38 mouse cellular contexts compared by ENCODE assay signal in the genomic region with DNA sequence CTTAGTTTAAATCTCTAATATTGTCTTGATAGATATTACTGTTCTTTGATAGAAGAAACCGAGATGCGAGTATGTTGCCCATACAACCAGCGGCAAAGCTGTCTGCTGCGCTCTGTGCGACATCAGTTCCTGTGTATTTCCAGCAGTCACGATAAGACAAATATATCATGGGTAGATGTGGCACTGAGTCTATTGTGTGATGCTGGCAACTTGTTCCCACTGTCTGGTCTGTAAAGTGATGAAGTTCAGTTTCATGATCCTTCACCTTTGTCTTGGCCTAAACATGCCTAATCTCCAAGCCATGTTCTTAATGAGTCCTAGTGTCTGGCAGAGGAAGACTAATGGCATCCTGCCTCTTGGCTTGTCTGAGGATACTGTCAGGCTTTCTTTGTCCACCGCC. TPM values are rescaled to one million over a fixed set of nuclear protein-coding genes. Genes with fewer than 3 reads are reported as not detected.
"Had no signal": no experiment of that assay in that cellular context is flagged by ENCODE, and none has a peak within 500 bp of the region (broad histone marks: within the 10 kb centered on the region; RNA-seq: fewer than 3 reads in every experiment).

No protein-coding gene starts in this region.

- H3K9me3 ChIP-seq: heart, embryonic 13.5 days; heart, embryonic 15.5 days; hindbrain, embryonic 13.5 days; hindbrain, embryonic 15.5 days; intestine, embryonic 15.5 days; limb, embryonic 13.5 days; limb, embryonic 15.5 days; liver, embryonic 12.5 days had no signal

- H3K9ac ChIP-seq: heart, embryonic 13.5 days; heart, embryonic 15.5 days; hindbrain, embryonic 13.5 days; hindbrain, embryonic 15.5 days; intestine, embryonic 15.5 days; limb, embryonic 13.5 days; limb, embryonic 15.5 days; liver, embryonic 12.5 days; liver, embryonic 14.5 days had no signal

- H3K27me3 ChIP-seq: heart, embryonic 13.5 days; heart, embryonic 15.5 days; hindbrain, embryonic 13.5 days; hindbrain, embryonic 15.5 days; intestine, embryonic 15.5 days; limb, embryonic 13.5 days; limb, embryonic 15.5 days; liver, embryonic 12.5 days had no signal

- H3K4me3 ChIP-seq: heart, adult 2 months; heart, embryonic 13.5 days; heart, embryonic 15.5 days; hindbrain, embryonic 13.5 days; hindbrain, embryonic 15.5 days; intestine, embryonic 15.5 days; layer of hippocampus, adult 2 months; limb, embryonic 13.5 days; limb, embryonic 15.5 days; liver, embryonic 12.5 days had no signal

- ATAC-seq: hindbrain, postnatal 0 days; intestine, embryonic 15.5 days; intestine, postnatal 0 days; liver, embryonic 12.5 days had no signal

- H3K4me2 ChIP-seq: heart, embryonic 11.5 days; heart, embryonic 13.5 days; heart, embryonic 15.5 days; hindbrain, embryonic 13.5 days; hindbrain, embryonic 15.5 days; intestine, embryonic 15.5 days; limb, embryonic 13.5 days; limb, embryonic 15.5 days; liver, embryonic 12.5 days had no signal

- H3K36me3 ChIP-seq: heart, embryonic 13.5 days; heart, embryonic 15.5 days; hindbrain, embryonic 13.5 days; hindbrain, embryonic 15.5 days; intestine, embryonic 15.5 days; limb, embryonic 13.5 days; limb, embryonic 15.5 days; liver, embryonic 12.5 days had no signal

- DNase-seq: heart, adult 11 months; heart, postnatal 36 days; kidney, adult 18-20 months; kidney, adult 8-10 months; kidney, postnatal 10 days; kidney, postnatal 25 days; kidney, postnatal 4 days; left cerebral cortex, postnatal 4 days had no signal

- H3K27ac ChIP-seq: heart, adult 2 months; heart, embryonic 13.5 days; heart, embryonic 15.5 days; hindbrain, embryonic 13.5 days; hindbrain, embryonic 15.5 days; hindbrain, postnatal 0 days; intestine, embryonic 15.5 days; layer of hippocampus, adult 2 months; limb, embryonic 13.5 days; limb, embryonic 15.5 days; liver, embryonic 12.5 days; liver, embryonic 14.5 days had no signal

- H3K4me1 ChIP-seq: hindbrain, embryonic 15.5 days; intestine, embryonic 15.5 days; liver, embryonic 12.5 days had no signal

RNA-seq across cellular contexts. Expression of a gene that starts 6.1 kb away (rescaled TPM):
- total RNA-seq: gastrocnemius, adult 18-20 months; layer of hippocampus, adult 2 months; left cerebral cortex, postnatal 4 days had no signal
- polyA plus RNA-seq: hindbrain, embryonic 11.5 days; limb, embryonic 11.5 days; liver, embryonic 12.5 days had no signal

RNA-seq across cellular contexts. Expression of a gene that starts 54.9 kb away (rescaled TPM):
- total RNA-seq: gastrocnemius, adult 18-20 months; gastrocnemius, postnatal 10 days; gastrocnemius, postnatal 25 days; heart, adult 2 months; heart, postnatal 14 days; heart, postnatal 36 days; hematopoietic stem cell, adult 5-6 weeks; hindbrain, postnatal 0 days; layer of hippocampus, adult 2 months; layer of hippocampus, postnatal 10 days; layer of hippocampus, postnatal 25 days; left cerebral cortex, adult 18-20 months; left cerebral cortex, postnatal 14 days; left cerebral cortex, postnatal 4 days; liver, adult 2 months had no signal
- polyA plus RNA-seq: heart, adult 2 months; heart, embryonic 11.5 days; heart, embryonic 13.5 days; heart, embryonic 15.5 days; heart, postnatal 0 days; hindbrain, embryonic 11.5 days; hindbrain, embryonic 13.5 days; hindbrain, embryonic 15.5 days; hindbrain, postnatal 0 days; inflammation-experienced regulatory T-cells, adult 6 months; kidney, embryonic 14.5 days; kidney, embryonic 16.5 days; limb, embryonic 11.5 days; limb, embryonic 15.5 days; liver, adult 2 months had no signal
